Mouse (Mus musculus) liver, embryonic 14.5 days (tissue): ENCODE data around the gene Hmgb2.

ENCODE experiments used
- CTCF ChIP-seq: IDR thresholded peaks from 2 replicates; pipeline ENCODE4 v1.5.1; 2016; ENCODE audit warnings: antibody characterized with exemption, low read depth, control low read depth
- EP300 ChIP-seq: IDR thresholded peaks from 2 replicates; pipeline ENCODE4 v1.6.1; 2016; ENCODE audit warnings: antibody characterized with exemption, low read depth

DNA sequence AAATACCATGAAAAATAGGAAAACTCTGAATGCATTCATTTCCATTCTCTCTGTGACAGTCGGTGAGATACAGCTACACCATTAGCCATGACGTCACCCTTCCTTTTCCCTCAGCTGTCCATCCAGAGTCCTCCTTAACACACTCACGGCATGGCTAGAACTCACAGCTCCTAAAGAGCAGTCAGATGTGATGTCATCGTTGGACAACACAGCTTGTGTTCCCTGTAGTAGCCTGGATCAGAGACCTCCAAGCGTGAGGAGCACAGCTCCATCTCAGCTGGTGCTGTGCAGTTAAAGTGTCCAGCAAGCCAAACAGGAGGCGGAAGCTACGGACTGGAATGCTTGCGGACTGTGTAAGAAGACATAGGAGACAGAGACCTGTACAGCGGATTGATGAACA is 49.2 kb downstream of the Hmgb2 start:
- TF ChIP-seq CTCF (no peak), EP300 (no peak)
